Mouse (Mus musculus): ENCODE results near the gene Prss57. TPM values are rescaled to one million over a fixed set of nuclear protein-coding genes. Genes with fewer than 3 reads are reported as not detected.
A peak's percentile ranks its signal among the peaks of the same experiment; 100 is the strongest.

Gene Prss57
- polyA plus RNA-seq, 1 experiment from 2014 or later = not detected

DNA sequence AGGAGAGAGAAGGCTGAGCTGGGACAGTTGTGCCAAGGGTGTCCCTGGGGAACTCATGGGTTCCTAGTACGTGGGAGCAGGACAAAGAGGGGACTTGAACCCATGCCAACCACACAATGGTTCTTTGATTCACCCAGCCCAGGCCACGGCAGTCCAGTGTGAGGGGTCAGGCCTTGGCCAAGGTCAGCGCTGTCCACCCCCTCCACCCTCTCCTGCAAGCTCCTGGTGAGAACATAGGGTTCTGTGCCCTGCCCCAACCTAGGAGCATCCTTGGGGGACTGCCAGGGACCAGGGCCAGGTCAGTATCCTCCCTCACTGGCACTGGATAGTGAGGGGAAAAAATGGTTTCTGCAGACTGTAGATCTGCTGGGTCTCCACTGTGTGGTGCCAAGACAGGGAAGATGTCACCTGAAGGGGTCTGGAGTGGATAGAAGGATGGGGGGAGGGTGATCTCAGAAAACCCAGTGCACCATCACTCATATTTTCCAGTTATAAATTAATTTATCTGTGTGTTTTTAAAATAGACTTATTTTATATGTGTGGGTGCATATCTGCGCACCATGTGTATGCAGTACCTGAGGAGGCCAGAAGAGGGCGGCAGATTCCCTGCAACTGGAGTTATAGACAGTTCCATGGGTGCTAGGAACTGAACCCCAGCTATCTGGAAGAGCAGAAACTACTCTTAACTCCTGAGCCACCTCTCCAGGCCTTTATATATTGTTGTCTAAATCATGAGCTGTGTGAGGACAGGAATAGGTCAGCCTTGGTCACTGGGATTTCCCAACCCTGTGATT is 16.1 kb downstream of the Prss57 start:
- H3K4me1 ChIP-seq (replicated peaks) = peaks cover 25% of the 10 kb centered on the region
- H3K9me3 ChIP-seq = peaks cover 7% of the 10 kb centered on the region; the same call in 1 of the 2 replicates
- 71% methylated on average over 5 of the region's 5 CpGs for WGBS
- peaks cover 48% of the 10 kb centered on the region for H3K27me3 ChIP-seq (ENCODE audit: insufficient read depth, poor library complexity, severe bottlenecking)
- H3K36me3 ChIP-seq = no peaks in the 10 kb centered on the region
- no peak overlapping the region for H3K27ac ChIP-seq
- DNase-seq (ENCODE audit: low spot score) = no peak
- H3K4me3 ChIP-seq = no peak overlapping the region

DNA sequence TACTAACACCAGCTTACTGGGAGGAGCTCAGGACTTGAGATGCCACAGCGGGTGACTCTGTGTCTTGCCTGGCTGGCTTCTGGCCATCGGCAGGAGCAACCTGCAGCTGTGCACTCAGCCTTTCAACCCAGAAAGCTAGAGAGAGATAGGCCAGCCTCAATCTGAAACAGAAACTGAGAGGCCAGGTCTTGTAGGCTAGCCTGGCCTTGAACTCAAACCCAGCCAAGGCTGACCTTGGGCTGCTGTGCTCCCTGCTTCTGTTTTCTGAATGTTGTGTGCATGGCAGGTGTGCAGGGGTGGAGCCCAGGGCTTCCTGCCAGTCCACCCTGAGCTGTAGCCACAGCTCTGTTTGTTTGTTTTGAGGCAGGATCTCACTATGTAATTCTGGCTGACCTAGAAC is 17.6 kb downstream of the Prss57 start:
- no peak overlapping the region for H3K4me3 ChIP-seq
- no peak for DNase-seq (ENCODE audit: low spot score)
- peaks cover 33% of the 10 kb centered on the region for H3K27me3 ChIP-seq (ENCODE audit: insufficient read depth, poor library complexity, severe bottlenecking)
- peaks cover 7% of the 10 kb centered on the region; the same call in 1 of the 2 replicates for H3K9me3 ChIP-seq
- WGBS = 87% methylated on average over 2 of the region's 2 CpGs
- peaks cover 26% of the 10 kb centered on the region for H3K4me1 ChIP-seq (replicated peaks)
- H3K27ac ChIP-seq = no peak overlapping the region
- H3K36me3 ChIP-seq = no peaks in the 10 kb centered on the region

DNA sequence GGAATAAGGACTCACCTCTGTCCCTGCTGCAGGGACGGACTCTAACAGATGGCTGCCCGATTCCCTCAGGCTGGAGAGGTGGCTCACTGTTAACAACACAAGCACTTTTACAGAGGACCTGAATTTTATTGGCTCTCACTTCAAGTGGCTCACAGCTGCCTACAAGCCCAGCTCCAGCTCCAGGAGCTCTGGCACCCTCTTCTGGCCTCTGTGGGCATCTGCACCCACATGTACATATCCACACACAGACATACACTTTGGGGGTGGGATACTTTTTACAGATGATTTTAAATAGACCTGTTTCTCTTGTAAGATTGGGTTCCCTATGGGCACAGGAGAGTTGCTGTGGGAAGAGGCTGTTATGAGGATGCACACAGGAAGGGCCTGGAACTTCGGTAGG is 18.4 kb downstream of the Prss57 start:
- Histone ChIP-seq H3K36me3 (no peaks in the 10 kb centered on the region), H3K27ac (no peak overlapping the region), H3K4me1 (replicated peaks) (peaks cover 25% of the 10 kb centered on the region), H3K9me3 (peaks cover 7% of the 10 kb centered on the region; the same call in 1 of the 2 replicates), H3K27me3 (ENCODE audit: insufficient read depth, poor library complexity, severe bottlenecking) (peaks cover 24% of the 10 kb centered on the region), H3K4me3 (no peak overlapping the region)
- 88% methylated on average over 3 of the region's 3 CpGs for WGBS
- DNase-seq (ENCODE audit: low spot score) = no peak

DNA sequence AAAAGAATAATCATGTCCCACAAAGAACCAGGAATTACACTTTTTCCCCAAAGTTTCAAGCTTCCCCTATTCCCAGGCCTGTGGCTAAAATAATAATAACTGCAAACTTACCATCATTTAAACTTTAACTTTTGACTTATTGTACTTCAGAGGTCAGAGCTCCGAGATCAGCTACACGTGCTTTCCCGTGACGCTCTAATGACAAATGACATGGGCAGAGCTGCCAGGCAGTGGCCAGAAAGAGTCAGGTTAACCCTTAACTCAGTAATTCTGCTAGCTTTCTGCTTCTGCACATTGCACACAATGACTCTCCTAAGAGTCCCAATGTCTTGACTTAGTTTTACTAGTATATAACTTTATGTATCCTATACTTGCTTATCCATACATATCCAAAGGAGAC is 21.4 kb downstream of the Prss57 start:
- H3K36me3 ChIP-seq = peaks cover 8% of the 10 kb centered on the region; the same call in 1 of the 2 replicates
- H3K27me3 ChIP-seq (ENCODE audit: insufficient read depth, poor library complexity, severe bottlenecking) = peaks cover 10% of the 10 kb centered on the region; the same call in 1 of the 2 replicates
- H3K9me3 ChIP-seq = peaks cover 4% of the 10 kb centered on the region; the same call in 1 of the 2 replicates
- no peak overlapping the region for H3K4me3 ChIP-seq
- H3K27ac ChIP-seq = no peak overlapping the region
- 70% methylated on average over 4 of the region's 4 CpGs for WGBS
- H3K4me1 ChIP-seq (replicated peaks) = peaks cover 43% of the 10 kb centered on the region
- no peak for DNase-seq (ENCODE audit: low spot score)

DNA sequence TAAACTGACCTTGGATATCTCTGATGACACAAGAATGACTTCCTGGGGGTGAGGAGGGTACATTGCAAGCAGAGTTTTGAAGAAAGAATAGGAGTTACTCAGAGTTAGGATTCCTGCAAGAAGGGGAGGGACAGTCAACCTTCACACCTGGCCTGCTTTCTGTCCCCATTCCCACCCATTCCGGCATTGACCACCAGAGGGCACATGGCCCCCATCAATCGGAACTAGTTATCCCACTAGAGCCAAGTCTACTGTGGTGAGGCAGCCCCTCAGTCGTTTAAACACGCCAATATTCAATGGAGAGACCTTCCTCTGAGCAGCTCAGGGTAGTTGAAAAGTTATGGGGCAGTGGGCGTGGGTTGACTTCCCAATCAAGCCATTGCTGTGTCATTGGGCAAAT is 22.4 kb downstream of the Prss57 start:
- Histone ChIP-seq H3K27me3 (ENCODE audit: insufficient read depth, poor library complexity, severe bottlenecking) (peaks cover 10% of the 10 kb centered on the region; the same call in 1 of the 2 replicates), H3K9me3 (peaks cover 4% of the 10 kb centered on the region; the same call in 1 of the 2 replicates), H3K36me3 (peaks cover 11% of the 10 kb centered on the region; the same call in 1 of the 2 replicates), H3K27ac (no peak overlapping the region), H3K4me1 (replicated peaks) (peaks cover 52% of the 10 kb centered on the region), H3K4me3 (peak overlapping the region; percentile 73)
- peak; percentile 85 for DNase-seq (ENCODE audit: low spot score)
- WGBS = under 1% methylated on average over 5 of the region's 5 CpGs

DNA sequence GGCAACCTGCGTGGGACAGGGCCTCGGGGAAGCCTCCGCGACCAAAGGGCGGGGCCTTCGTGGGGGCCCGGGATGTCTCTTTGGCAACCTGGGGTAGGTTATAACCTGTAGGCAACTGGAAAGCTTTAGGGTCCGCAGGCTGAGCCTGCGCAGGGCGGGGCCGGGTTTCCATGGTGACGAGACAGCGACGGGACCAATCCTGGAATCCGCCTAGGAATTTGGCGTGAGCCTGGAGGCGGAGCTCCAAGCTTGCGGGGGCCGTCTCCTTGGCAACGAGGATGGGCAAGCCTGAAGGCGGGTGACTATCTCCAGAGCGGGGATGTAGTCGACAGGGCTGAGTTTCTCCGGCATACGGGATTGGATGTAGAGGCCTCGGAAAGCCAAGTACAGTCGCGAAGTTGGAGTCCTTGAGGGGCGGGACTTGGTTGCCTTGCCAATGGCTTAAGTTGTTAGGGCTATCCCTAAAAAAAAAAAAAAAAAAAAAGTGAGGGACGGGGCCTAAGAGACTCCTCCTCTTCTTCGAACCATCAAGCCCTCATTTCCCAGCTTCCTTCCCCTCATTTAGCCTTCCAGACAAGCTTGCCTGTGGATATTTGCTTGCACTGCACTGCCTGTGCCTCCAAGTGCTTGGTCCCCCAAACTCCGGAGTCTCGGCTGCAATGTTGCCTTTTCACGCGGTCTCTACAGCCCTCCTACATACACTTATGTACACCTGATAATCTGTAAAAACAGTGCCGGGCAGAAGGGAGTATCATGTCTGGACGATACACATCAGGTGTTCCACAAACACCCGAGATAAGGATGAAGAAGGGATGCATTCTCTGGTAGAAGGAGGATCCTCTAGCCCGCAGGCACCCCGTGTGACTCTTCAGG is 23.2 kb downstream of the Prss57 start:
- Histone ChIP-seq H3K27me3 (ENCODE audit: insufficient read depth, poor library complexity, severe bottlenecking) (peaks cover 10% of the 10 kb centered on the region; the same call in 1 of the 2 replicates), H3K4me1 (replicated peaks) (peaks cover 60% of the 10 kb centered on the region), H3K4me3 (peak overlapping the region; percentile 73), H3K36me3 (peaks cover 19% of the 10 kb centered on the region), H3K9me3 (peaks cover 4% of the 10 kb centered on the region; the same call in 1 of the 2 replicates), H3K27ac (peak overlapping the region; percentile 95)
- WGBS = 14% methylated on average over 40 of the region's 40 CpGs
- peak; percentile 96 for DNase-seq (ENCODE audit: low spot score)

DNA sequence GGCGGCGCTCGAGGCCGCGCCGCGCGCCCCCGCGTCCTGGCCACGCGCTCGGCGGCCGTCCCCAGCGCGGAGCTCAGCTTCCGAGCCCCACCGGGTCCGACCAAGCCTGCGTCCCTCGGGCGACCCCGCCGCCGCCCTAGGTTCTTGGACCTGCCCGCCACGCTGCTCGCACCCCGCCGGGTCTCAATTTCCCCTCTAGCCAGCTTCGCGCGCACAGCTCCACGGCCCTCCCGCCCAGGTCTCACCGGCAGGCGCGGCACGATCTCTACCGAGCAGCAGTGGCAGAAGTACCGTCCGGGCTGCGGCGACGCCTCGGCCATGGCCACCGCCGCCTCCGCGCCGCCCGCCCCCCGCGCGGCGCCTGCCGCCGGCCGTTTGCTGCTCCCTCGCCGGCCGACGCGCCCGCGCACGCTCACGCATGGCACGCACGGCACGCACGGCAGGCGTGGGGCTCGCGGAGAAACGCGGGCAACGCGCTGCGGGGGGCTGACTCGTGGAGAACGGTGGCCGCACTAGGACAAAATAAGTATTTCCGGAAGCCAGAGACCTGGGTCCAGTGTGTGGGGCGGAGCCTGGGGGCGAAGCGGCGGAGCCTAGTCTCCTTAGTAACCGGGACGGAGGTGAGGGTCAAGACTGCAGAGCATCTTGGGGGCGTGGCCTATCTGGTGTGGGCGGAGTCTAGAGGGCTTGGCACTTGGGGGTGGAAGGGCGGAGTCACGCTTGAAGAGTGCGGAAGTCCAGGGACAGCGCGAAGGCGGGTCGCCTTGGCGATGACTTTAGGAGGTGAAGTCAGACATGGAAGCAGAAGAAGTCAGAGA is 24.0 kb downstream of the Prss57 start, which contains the start of gene Rnf126:
Rnf126 (minus strand) TSS at position 445 of the 818 bp plus-strand sequence.
- peaks cover 10% of the 10 kb centered on the region; the same call in 1 of the 2 replicates for H3K27me3 ChIP-seq (ENCODE audit: insufficient read depth, poor library complexity, severe bottlenecking)
- H3K27ac ChIP-seq = peak within 1 kb of the TSS; percentile 95
- H3K4me1 ChIP-seq (replicated peaks) = peaks cover 61% of the 10 kb centered on the region
- no peaks in the 10 kb centered on the region for H3K9me3 ChIP-seq
- peaks cover 28% of the 10 kb centered on the region for H3K36me3 ChIP-seq
- peak within 1 kb of the TSS; percentile 73 for H3K4me3 ChIP-seq
- peak; percentile 100 for DNase-seq (ENCODE audit: low spot score)
- WGBS = under 1% methylated on average over 101 of the region's 101 CpGs

DNA sequence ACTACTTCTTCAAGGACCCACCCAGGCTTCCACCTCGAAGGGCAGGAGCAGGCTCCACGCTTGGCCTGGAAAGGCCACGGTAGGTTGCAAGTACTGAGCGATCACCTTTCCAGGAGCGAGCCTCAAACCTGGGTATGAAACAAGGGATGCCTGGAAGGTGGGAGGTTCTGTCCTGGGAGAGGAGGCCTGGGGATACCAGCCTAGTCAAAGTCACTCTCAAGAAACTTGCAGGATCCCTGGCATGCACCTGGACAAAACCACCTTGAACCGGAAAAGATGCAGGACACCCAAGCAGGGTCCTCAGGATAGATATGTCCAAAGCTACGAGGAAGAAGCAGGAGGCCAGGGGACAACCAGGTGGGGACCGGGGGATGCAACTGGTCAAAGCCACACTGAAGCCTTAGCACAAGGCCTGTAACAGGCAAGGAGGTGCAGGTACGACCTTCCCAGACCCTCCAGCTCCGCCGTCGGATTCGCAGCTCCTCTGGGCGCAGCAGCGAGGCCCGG is 24.7 kb downstream of the Prss57 start:
- peaks cover 8% of the 10 kb centered on the region; the same call in 1 of the 2 replicates for H3K27me3 ChIP-seq (ENCODE audit: insufficient read depth, poor library complexity, severe bottlenecking)
- peak overlapping the region; percentile 73 for H3K4me3 ChIP-seq
- WGBS = 10% methylated on average over 16 of the region's 16 CpGs
- no peaks in the 10 kb centered on the region for H3K9me3 ChIP-seq
- H3K4me1 ChIP-seq (replicated peaks) = peaks cover 61% of the 10 kb centered on the region
- DNase-seq (ENCODE audit: low spot score) = no peak
- peaks cover 34% of the 10 kb centered on the region for H3K36me3 ChIP-seq
- H3K27ac ChIP-seq = peak overlapping the region; percentile 95

DNA sequence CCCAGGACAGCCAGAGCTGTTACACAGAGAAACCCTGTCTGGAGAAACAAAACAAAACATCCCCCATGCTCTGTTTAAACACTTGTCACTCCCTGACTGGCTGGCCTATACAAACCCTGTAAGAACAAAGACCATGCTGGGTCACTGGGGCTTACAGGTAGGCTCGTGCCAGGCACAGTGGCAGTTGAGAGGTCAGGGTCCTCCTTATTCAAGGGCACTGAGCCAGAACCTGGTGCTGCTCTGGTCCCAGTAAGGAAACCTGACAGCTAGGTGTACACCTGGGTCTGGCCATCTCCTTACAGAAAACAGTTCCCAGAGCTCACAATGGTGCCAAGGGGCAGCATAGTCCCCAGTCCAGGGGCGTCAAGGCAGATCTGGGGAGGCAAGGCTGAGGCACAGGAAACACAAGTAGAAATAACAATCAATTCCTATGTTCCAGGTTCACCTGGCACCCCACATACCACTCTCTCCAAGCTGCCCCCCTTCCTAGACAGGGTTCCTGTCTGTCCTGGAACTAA is 25.5 kb downstream of the Prss57 start:
- H3K4me3 ChIP-seq = peak overlapping the region; percentile 73
- no peak for DNase-seq (ENCODE audit: low spot score)
- 84% methylated on average over 2 of the region's 2 CpGs for WGBS
- H3K4me1 ChIP-seq (replicated peaks) = peaks cover 61% of the 10 kb centered on the region
- H3K27me3 ChIP-seq (ENCODE audit: insufficient read depth, poor library complexity, severe bottlenecking) = peaks cover under 1% of the 10 kb centered on the region; the same call in 1 of the 2 replicates
- no peak overlapping the region for H3K27ac ChIP-seq
- peaks cover 42% of the 10 kb centered on the region for H3K36me3 ChIP-seq
- no peaks in the 10 kb centered on the region for H3K9me3 ChIP-seq

DNA sequence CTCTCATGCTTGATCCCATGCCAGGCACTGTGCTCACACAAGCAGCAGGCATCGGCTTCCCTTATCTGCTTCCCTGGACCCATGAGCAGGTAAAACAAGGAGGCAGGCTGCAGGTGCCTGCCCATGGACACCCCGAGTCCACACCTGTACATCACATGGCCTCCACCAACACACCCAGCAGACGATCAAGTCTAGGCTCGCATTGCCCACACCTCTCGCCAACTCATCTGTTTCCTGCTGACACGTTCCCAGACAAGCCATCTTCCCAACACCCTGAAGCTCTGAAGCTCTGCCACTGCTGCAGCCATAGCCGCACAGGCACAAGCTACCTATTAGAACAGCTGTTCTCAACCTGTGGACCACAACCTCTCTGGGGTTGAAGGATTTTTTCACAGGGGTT is 26.5 kb downstream of the Prss57 start:
- Histone ChIP-seq H3K36me3 (peaks cover 52% of the 10 kb centered on the region), H3K4me1 (replicated peaks) (peaks cover 61% of the 10 kb centered on the region)
- 90% methylated on average over 7 of the region's 7 CpGs for WGBS

DNA sequence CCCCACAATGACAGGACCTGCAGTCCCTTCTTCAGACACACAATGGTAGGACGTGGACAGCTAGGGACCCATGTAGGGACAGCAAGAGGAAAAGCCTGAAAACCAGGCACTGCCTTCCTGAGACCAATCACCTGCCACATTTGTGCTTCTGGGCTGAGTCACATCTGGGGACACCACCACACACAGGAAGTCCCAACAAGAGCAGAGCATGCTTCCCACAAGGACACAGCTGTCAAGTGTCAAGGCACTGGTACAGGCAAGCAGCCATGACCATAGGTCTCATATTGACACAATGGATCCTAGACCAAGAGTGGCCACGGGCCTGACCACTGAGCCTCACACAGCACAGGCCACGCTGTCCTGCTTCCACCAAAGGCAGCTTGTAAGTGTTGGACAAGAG is 27.9 kb downstream of the Prss57 start:
- Histone ChIP-seq H3K9me3 (no peaks in the 10 kb centered on the region), H3K4me3 (no peak overlapping the region), H3K36me3 (peaks cover 65% of the 10 kb centered on the region), H3K4me1 (replicated peaks) (peaks cover 50% of the 10 kb centered on the region), H3K27ac (no peak overlapping the region), H3K27me3 (ENCODE audit: insufficient read depth, poor library complexity, severe bottlenecking) (no peaks in the 10 kb centered on the region)
- 83% methylated on average over 3 of the region's 3 CpGs for WGBS
- DNase-seq (ENCODE audit: low spot score) = no peak

More for the DNA sequence above, 26.5 kb downstream of the Prss57 start:
- Histone ChIP-seq H3K4me3 (no peak overlapping the region; the same call in 1 of the 2 replicates), H3K27ac (no peak overlapping the region), H3K9me3 (no peaks in the 10 kb centered on the region), H3K27me3 (ENCODE audit: insufficient read depth, poor library complexity, severe bottlenecking) (no peaks in the 10 kb centered on the region)
- no peak for DNase-seq (ENCODE audit: low spot score)

Data from hindbrain, embryonic 10.5 days (tissue).